Mouse (Mus musculus) gonadal fat pad, adult 2 months (tissue): ENCODE results near the gene Ttc30a1. TPM values are rescaled to one million over a fixed set of nuclear protein-coding genes. Genes with fewer than 3 reads are reported as not detected.
"Not testable (repeated sequence)": the region's sequence is repeated elsewhere in the genome, so short reads cannot be mapped to it uniquely, and the experiment has no call there.

Source experiments
- DNase-seq: peaks from one replicate; pipeline ENCODE4 v3.0.0-alpha.2; 2012; ENCODE audit warnings: low read depth
- polyA plus RNA-seq: library from polyadenylated mRNA; depleted of rRNA; stranded (reverse); fragments of >200 nt; gene quantifications from 2 replicates; pipeline ENCODE4 v1.2.3, GENCODE M21; 2012

The Ttc30a1 gene
- polyA plus RNA-seq, 1 experiment: 4.4 TPM

DNA sequence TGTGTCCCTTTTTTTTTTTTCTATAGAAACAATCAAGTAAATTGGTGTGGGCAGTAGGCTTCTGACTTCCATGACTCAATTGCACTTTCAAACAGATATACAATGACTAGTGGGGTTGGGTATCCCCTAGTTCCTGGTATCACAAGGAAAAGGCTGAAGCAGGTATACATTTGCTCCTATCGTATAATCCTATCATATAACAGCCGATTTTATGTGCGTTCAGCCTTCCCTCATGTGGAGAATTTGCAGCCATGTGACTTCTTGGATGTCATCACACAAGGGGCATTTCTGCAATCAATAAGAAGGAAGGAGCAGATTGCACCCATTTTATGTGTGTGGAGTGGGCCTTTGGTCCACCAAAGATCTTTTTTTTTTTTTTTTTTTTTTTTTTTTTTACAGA, 1.3 kb upstream of the Ttc30a1 start:
- no peak for DNase-seq

- no peak for DNase-seq
These were observed 859 bp upstream of the Ttc30a1 start for GRCm38 (mm10) chr2:75982626-75983025.

- DNase-seq: not testable (repeated sequence)
These were observed 781 bp downstream of the Ttc30a1 start for GRCm38 (mm10) chr2:75980933-75981439.

GRCm38 (mm10) chr2:75977752-75978368, 3.9 kb downstream of the Ttc30a1 start, which contains the start of gene Ttc30a2:
Ttc30a2 (minus strand) TSS chr2:75978170.
- DNase-seq: not testable (repeated sequence)

DNA sequence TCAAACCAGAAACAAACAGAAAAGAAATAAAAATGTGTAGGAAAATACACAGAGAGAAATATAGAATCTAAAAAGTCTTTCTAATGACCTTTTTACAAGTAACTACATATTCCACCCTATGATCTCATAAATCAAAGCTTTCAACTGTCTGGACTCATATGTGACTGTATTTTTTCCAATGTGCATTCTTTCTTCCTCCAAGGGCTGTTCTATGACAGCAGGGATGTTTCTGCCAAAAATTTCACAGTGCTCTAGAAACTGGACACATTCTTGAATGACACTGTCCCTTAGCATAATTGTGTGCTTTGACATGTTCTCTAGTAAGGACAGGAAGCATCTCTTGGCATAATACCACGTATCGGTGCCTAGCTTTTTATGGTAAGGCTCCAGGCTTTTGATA, 5.7 kb downstream of the Ttc30a1 start:
- not testable (repeated sequence) for DNase-seq

DNA sequence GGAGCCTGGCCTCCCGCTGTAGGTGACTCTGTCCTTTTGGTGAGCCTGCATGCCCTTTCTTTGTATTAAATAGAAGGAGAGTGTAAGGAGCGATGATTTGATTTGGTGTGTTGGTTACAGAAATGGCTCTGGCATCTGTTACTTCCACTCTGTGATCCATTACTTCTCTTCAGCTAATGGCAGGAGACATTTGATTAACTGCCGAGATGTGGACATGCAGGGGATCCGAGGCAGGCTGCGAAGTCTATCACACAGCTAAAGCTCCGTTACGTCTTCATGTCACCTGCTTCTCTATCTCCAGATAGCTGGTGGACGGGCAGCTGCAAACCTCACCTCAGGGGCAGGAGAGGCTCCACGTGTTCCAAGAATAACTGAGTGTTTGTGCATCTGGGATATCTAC, 7.6 kb downstream of the Ttc30a1 start:
- DNase-seq: no peak

DNA sequence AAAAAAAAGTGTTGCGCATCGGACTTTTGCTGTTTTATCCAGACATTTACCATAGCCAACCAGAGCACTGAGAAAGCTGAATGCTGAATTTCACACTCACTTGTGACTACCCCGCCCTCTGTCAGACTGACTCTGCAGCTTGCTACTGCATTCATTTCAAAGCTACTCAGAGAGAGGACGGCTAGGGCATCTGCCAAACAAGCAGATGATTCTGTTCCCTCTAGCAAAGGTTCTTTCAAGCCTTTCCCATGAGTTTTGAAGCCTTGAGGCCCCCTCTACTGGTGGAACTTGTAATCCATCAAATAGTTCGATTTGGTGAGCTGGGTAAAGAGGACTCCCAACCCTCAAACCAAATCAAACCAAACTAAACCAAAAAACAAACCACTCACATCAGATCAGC, 16.8 kb downstream of the Ttc30a1 start:
- no peak for DNase-seq

- no peak for DNase-seq
These were observed 17.3 kb downstream of the Ttc30a1 start for GRCm38 (mm10) chr2:75964512-75964911.

- DNase-seq: no peak
These were observed 17.7 kb downstream of the Ttc30a1 start for GRCm38 (mm10) chr2:75964051-75964450.

GRCm38 (mm10) chr2:75963211-75963840, 18.4 kb downstream of the Ttc30a1 start:
- DNase-seq: no peak

- no peak for DNase-seq
These were observed 21.1 kb downstream of the Ttc30a1 start for GRCm38 (mm10) chr2:75960366-75961330.

DNA sequence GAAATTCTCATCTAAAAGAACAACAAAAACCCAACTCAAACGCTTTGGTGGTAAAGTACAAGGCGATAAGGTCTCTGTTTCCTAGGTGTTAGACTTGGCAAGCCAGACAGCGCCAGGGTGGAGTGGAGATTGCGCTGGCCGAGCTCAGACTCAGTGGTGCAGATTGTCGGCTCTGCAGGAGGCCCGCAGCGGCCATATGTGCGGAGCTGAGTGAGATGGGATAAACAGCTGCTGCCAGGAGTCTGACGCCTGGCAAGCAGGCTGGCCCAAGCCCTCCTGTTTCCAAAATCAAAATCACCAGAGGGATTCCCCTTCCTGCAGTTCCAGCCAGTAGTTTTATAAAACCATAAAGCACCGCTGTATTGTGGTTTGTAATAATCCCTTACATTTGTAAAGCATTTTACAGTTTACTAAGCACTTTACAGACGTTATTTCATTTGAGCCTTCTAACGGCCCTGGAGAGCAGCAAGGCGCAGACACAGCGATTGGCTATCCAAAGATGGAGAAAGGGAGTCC, 21.9 kb downstream of the Ttc30a1 start:
- DNase-seq: no peak

DNA sequence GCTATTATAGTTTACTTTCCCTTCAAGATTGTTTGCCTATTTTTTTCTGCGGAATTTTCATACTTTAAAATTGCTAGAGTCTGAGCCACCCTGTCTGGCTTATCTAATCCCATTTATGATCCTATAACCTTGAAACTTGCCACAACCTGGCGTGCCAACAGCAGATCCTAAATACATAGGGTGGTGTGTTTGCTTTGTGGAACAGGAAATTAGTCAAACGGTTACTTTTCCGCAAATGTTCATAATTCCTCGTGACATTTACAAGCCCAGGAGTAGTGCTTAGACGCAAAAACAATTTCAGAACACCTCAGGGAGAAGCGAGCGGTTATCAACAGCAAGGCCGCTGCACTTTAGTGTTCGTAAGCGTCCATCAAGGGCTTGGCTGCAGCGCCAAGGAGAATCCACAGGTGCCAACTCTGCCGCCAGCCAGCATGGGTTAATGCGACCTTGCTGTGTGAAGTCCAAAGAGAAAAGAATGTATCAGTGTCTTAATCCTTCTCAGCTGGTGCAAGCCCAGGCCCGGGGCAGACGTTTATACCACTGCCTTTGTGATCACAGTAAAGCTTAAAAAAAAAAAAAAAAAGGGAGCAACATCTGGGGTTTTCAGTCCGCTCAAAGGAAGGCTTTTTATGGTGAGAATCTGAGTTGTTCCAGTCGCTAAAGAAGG, 22.5 kb downstream of the Ttc30a1 start:
- no peak for DNase-seq

DNA sequence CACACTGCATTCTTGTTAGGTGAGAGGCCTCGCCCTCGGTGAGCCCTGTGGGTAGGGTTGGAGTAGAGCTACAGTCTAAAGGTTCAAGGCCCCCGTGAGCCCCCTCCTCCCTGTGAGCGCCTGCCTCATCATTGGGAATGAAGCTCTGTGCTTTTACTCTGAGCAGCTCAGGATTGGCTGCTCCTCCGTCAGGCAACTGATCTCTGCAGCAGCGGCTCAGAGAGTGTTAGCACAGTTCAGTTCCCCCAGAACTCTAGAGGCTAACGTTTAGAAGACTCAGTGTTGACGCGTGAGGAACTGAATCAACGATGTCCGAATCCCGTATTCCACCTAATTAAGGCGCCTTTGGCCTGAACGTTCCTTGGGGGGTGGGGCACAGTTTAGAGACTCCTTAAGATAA, 26.1 kb downstream of the Ttc30a1 start:
- DNase-seq: no peak

DNA sequence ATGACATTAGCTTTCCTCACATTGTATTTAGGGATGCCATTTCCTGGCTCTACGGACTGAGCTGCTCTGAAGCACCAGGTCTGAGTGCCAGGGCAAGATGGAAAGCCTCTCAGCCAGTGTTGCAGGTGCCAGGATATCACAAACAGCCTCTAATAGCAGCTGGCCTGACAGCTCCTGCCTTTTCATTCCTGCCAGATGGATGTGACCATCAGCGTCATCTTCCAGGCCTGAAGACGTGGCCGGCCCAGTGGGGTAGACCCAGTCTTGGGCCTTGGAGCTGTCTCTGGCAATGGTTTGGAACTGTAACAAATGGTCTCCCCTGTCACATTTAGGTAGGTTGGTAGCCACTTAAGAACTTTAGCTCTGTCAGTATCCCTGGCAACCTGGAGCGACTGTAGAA, 28.4 kb downstream of the Ttc30a1 start:
- DNase-seq: no peak

- DNase-seq: no peak
These were observed 31.1 kb downstream of the Ttc30a1 start for GRCm38 (mm10) chr2:75950685-75951084.

DNA sequence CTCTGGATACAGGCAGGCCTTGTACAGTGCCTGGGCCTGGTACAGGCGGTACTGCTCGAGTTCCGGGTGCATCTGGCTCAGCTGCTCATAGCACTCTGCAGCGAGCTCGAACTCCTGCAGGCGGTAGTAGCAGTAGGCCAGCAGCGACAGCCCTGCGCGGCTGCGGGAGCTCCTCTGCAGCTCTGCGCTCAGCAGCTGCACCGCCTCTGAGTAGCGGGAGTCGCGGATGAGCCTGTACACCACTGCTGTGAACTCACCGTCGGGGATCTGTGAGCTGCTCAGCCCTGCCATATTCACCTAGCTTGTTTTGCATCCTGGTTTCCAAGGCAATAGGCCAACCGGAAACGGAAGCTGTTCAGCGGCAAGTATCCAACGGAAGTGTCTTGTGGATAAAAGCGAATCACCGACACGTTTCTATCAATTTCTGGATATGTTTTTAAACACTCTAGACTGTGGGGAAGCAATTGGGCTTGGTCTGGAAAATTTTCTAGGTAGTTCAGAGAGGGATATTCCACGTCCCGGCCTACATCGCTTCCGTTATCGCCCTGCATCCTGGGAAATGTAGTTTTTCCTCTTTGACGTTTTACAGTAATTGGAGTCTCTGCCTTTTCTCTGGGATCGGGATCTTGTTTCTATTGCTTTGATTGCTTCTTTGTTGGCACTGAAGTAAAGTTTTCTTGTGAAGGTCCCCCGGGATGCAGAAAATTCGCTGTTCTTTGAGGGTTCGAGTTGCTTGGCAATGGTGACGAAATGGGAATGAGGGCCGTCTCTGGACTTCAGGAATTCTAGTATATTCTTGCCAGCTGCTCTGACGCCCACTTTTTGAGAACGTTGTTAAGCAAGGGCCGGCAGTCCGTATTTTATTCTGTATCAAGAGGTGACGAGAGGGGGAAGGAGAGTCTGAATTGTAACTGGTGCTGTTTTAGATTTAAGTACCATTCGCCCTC, 43.4 kb downstream of the Ttc30a1 start, which contains the start of gene Ttc30b:
Gene Ttc30b, minus strand, starts transcription at position 469 of the 947 bp plus-strand sequence.
- DNase-seq: no peak

- not testable (repeated sequence) for DNase-seq
These were observed 44.1 kb downstream of the Ttc30a1 start for GRCm38 (mm10) chr2:75937520-75938116.

DNA sequence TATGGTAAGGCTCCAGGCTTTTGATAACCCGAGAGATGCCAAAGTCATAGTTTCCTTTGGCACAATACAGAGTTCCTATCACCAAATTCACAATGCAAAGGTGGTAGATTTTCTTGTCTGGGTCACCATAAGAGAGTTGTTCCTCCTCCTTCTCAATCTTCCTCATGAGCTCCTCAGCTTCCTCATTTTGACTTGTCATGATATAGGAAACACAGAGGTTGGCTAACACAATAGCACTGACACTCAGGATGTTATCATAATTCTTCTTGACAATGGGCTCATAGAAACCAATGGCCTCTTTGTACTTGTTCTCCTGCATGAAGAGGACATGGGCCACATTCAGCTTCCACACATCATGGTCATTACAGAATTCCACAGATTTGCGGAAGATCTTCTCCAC, 45.1 kb downstream of the Ttc30a1 start:
- not testable (repeated sequence) for DNase-seq

GRCm38 (mm10) chr2:75933541-75933940, 48.2 kb downstream of the Ttc30a1 start:
- DNase-seq: no peak
